Mouse (Mus musculus) R1 (cell line): ENCODE results near the gene Pank3.

Experiments used
- DNase-seq: peaks from one replicate; pipeline ENCODE4 v3.0.0-alpha.2; 2018; ENCODE audit warnings: low read depth, low spot score

Pank3 gene

GRCm38 (mm10) chr11:35840806-35841205 is 71.5 kb downstream of the Pank3 start:
- DNase-seq, result peak; percentile 65
